Mouse (Mus musculus): ENCODE results near the gene Rab11fip3. TPM values are rescaled to one million over a fixed set of nuclear protein-coding genes. Genes with fewer than 3 reads are reported as not detected.

Gene Rab11fip3
- polyA plus RNA-seq, 1 experiment = 88.5 TPM

GRCm38 (mm10) chr17:25964271-25964670, 105.1 kb downstream of the Rab11fip3 start:
- Histone ChIP-seq H3K4me3 (ENCODE audit: insufficient read depth, low read length) (no peak overlapping the region), H3K27ac (ENCODE audit: insufficient read depth, low read length) (no peak overlapping the region), H3K4me1 (ENCODE audit: control insufficient read depth, insufficient read depth, low read length) (no peaks in the 10 kb centered on the region)
- no peak for TF ChIP-seq CTCF (IDR thresholded peaks at IDR 0.05; ENCODE audit: extremely low read depth, insufficient read depth, low read length)
- TF ChIP-seq POLR2A (IDR thresholded peaks at IDR 0.05; ENCODE audit: extremely low read depth, insufficient read depth, low read length) = no peak

- H3K27ac ChIP-seq (ENCODE audit: insufficient read depth, low read length) = no peak overlapping the region
- no peaks in the 10 kb centered on the region for H3K4me1 ChIP-seq (ENCODE audit: control insufficient read depth, insufficient read depth, low read length)
- H3K4me3 ChIP-seq (ENCODE audit: insufficient read depth, low read length) = no peak overlapping the region
- no peak for TF ChIP-seq CTCF (IDR thresholded peaks at IDR 0.05; ENCODE audit: extremely low read depth, insufficient read depth, low read length)
- no peak for TF ChIP-seq POLR2A (IDR thresholded peaks at IDR 0.05; ENCODE audit: extremely low read depth, insufficient read depth, low read length)
Observed at GRCm38 (mm10) chr17:25962413-25962905, 106.9 kb downstream of the Rab11fip3 start.

- Histone ChIP-seq H3K4me3 (ENCODE audit: insufficient read depth, low read length) (no peak overlapping the region), H3K4me1 (ENCODE audit: control insufficient read depth, insufficient read depth, low read length) (no peaks in the 10 kb centered on the region), H3K27ac (ENCODE audit: insufficient read depth, low read length) (no peak overlapping the region)
- TF ChIP-seq CTCF (IDR thresholded peaks at IDR 0.05; ENCODE audit: extremely low read depth, insufficient read depth, low read length) (no peak), POLR2A (IDR thresholded peaks at IDR 0.05; ENCODE audit: extremely low read depth, insufficient read depth, low read length) (no peak)
Observed at GRCm38 (mm10) chr17:25961566-25961965, 107.8 kb downstream of the Rab11fip3 start.

- H3K4me1 ChIP-seq (ENCODE audit: control insufficient read depth, insufficient read depth, low read length) = no peaks in the 10 kb centered on the region
- no peak overlapping the region for H3K27ac ChIP-seq (ENCODE audit: insufficient read depth, low read length)
- no peak overlapping the region for H3K4me3 ChIP-seq (ENCODE audit: insufficient read depth, low read length)
- TF ChIP-seq POLR2A (IDR thresholded peaks at IDR 0.05; ENCODE audit: extremely low read depth, insufficient read depth, low read length) (no peak), CTCF (IDR thresholded peaks at IDR 0.05; ENCODE audit: extremely low read depth, insufficient read depth, low read length) (no peak)
Observed at GRCm38 (mm10) chr17:25959630-25960467, 109.5 kb downstream of the Rab11fip3 start.

GRCm38 (mm10) chr17:25958771-25959494, 110.4 kb downstream of the Rab11fip3 start:
- no peaks in the 10 kb centered on the region for H3K4me1 ChIP-seq (ENCODE audit: control insufficient read depth, insufficient read depth, low read length)
- TF ChIP-seq CTCF (IDR thresholded peaks at IDR 0.05; ENCODE audit: extremely low read depth, insufficient read depth, low read length) = no peak
- no peak for TF ChIP-seq POLR2A (IDR thresholded peaks at IDR 0.05; ENCODE audit: extremely low read depth, insufficient read depth, low read length)
- H3K27ac ChIP-seq (ENCODE audit: insufficient read depth, low read length) = no peak overlapping the region

GRCm38 (mm10) chr17:25957586-25958051, 111.7 kb downstream of the Rab11fip3 start:
- TF ChIP-seq POLR2A (IDR thresholded peaks at IDR 0.05; ENCODE audit: extremely low read depth, insufficient read depth, low read length) = no peak
- no peak for TF ChIP-seq CTCF (IDR thresholded peaks at IDR 0.05; ENCODE audit: extremely low read depth, insufficient read depth, low read length)
- Histone ChIP-seq H3K4me1 (ENCODE audit: control insufficient read depth, insufficient read depth, low read length) (no peaks in the 10 kb centered on the region), H3K27ac (ENCODE audit: insufficient read depth, low read length) (no peak overlapping the region), H3K4me3 (ENCODE audit: insufficient read depth, low read length) (no peak overlapping the region)

More at GRCm38 (mm10) chr17:25958771-25959494, 110.4 kb downstream of the Rab11fip3 start:
- H3K4me3 ChIP-seq (ENCODE audit: insufficient read depth, low read length) = no peak overlapping the region

- Histone ChIP-seq H3K4me3 (ENCODE audit: insufficient read depth, low read length) (no peak overlapping the region), H3K4me1 (ENCODE audit: control insufficient read depth, insufficient read depth, low read length) (no peaks in the 10 kb centered on the region), H3K27ac (ENCODE audit: insufficient read depth, low read length) (no peak overlapping the region)
- no peak for TF ChIP-seq POLR2A (IDR thresholded peaks at IDR 0.05; ENCODE audit: extremely low read depth, insufficient read depth, low read length)
- TF ChIP-seq CTCF (IDR thresholded peaks at IDR 0.05; ENCODE audit: extremely low read depth, insufficient read depth, low read length) = no peak
Observed at GRCm38 (mm10) chr17:25956631-25957030, 112.7 kb downstream of the Rab11fip3 start.

GRCm38 (mm10) chr17:25956201-25956600, 113.2 kb downstream of the Rab11fip3 start:
- no peaks in the 10 kb centered on the region for H3K4me1 ChIP-seq (ENCODE audit: control insufficient read depth, insufficient read depth, low read length)
- H3K27ac ChIP-seq (ENCODE audit: insufficient read depth, low read length) = no peak overlapping the region
- no peak overlapping the region for H3K4me3 ChIP-seq (ENCODE audit: insufficient read depth, low read length)
- TF ChIP-seq POLR2A (IDR thresholded peaks at IDR 0.05; ENCODE audit: extremely low read depth, insufficient read depth, low read length) (no peak), CTCF (IDR thresholded peaks at IDR 0.05; ENCODE audit: extremely low read depth, insufficient read depth, low read length) (no peak)

GRCm38 (mm10) chr17:25955736-25956135, 113.6 kb downstream of the Rab11fip3 start:
- Histone ChIP-seq H3K4me3 (ENCODE audit: insufficient read depth, low read length) (no peak overlapping the region), H3K27ac (ENCODE audit: insufficient read depth, low read length) (no peak overlapping the region), H3K4me1 (ENCODE audit: control insufficient read depth, insufficient read depth, low read length) (no peaks in the 10 kb centered on the region)
- TF ChIP-seq POLR2A (IDR thresholded peaks at IDR 0.05; ENCODE audit: extremely low read depth, insufficient read depth, low read length) = no peak
- TF ChIP-seq CTCF (IDR thresholded peaks at IDR 0.05; ENCODE audit: extremely low read depth, insufficient read depth, low read length) = no peak

Measured in cortical plate, adult 2 months (tissue).